Mouse (Mus musculus) MEL (cell line): ENCODE data around the gene Arhgap35. TPM values are rescaled to one million over a fixed set of nuclear protein-coding genes. Genes with fewer than 3 reads are reported as not detected.

Source experiments
- DNase-seq: peaks from one replicate; pipeline ENCODE4 v3.0.0; 2011; ENCODE audit warnings: low read depth, low spot score
- H3K27ac ChIP-seq: 2 replicates; pipeline ENCODE4 v1.5.1; 2012; ENCODE audit warnings: low read depth, mild to moderate bottlenecking, control low read depth, low read length, moderate library complexity; ENCODE audit not compliant: control insufficient read depth
- H3K27me3 ChIP-seq, 2 experiments: fragments of 150-350 bp in 1 of 2; sonication (generic) in 1 of 2; 2 replicates each; pipeline ENCODE4 v1.6.1; 2012; ENCODE audit warnings: low read length in 2 of 2, mild to moderate bottlenecking in 2 of 2, improper control_type of control experiment in 1 of 2, moderate library complexity in 1 of 2; ENCODE audit not compliant: insufficient read depth in 2 of 2, control insufficient read depth in 1 of 2
- H3K36me3 ChIP-seq, 2 experiments: 2 replicates each; pipeline ENCODE4 v1.6.1; 2012 to 2014; ENCODE audit warnings: low read length in 2 of 2, improper control_type of control experiment in 1 of 2, inconsistent platforms in 1 of 2, mild to moderate bottlenecking in 1 of 2; ENCODE audit not compliant: insufficient read depth in 2 of 2, control insufficient read depth in 1 of 2
- H3K4me1 ChIP-seq, 2 experiments: fragments of 150-350 bp in 1 of 2; sonication (generic) in 1 of 2; 2 replicates each; pipeline ENCODE4 v1.6.1; 2012; ENCODE audit warnings: low read length in 2 of 2, improper control_type of control experiment in 1 of 2, mild to moderate bottlenecking in 1 of 2; ENCODE audit not compliant: insufficient read depth in 2 of 2, control insufficient read depth in 1 of 2
- H3K4me3 ChIP-seq, 2 experiments: fragments of 150-350 bp in 1 of 2; sonication (generic) in 1 of 2; 2 replicates each; pipeline ENCODE4 v1.5.1; 2012; ENCODE audit warnings: low read depth in 2 of 2, low read length in 2 of 2, mild to moderate bottlenecking in 2 of 2, moderate library complexity in 2 of 2, control low read depth in 1 of 2, improper control_type of control experiment in 1 of 2; ENCODE audit not compliant: control insufficient read depth in 1 of 2, insufficient read depth in 1 of 2
- H3K79me2 ChIP-seq: 2 replicates; pipeline ENCODE4 v1.6.1; 2012; ENCODE audit warnings: mild to moderate bottlenecking, low read length, moderate library complexity; ENCODE audit not compliant: control insufficient read depth, poor library complexity, insufficient read depth
- H3K9ac ChIP-seq: 2 replicates; pipeline ENCODE4 v1.6.1; 2012; ENCODE audit warnings: low read depth, mild to moderate bottlenecking, control low read depth, low read length, moderate library complexity; ENCODE audit not compliant: control insufficient read depth, poor library complexity, severe bottlenecking
- H3K9me3 ChIP-seq: fragments of 150-350 bp; sonication (generic); replicated peaks from 2 replicates; pipeline ENCODE4 v1.6.1; 2012; ENCODE audit warnings: mild to moderate bottlenecking, low read length, improper control_type of control experiment, moderate library complexity; ENCODE audit not compliant: insufficient read depth
- BHLHE40 ChIP-seq: IDR thresholded peaks from 2 replicates; pipeline ENCODE4 v1.6.1; 2012; ENCODE audit warnings: low read depth, mild to moderate bottlenecking, inconsistent platforms, low read length, improper control_type of control experiment, borderline replicate concordance
- CHD1 ChIP-seq: IDR thresholded peaks from 2 replicates; pipeline ENCODE4 v1.6.1; 2012; ENCODE audit warnings: low read depth, mild to moderate bottlenecking, inconsistent platforms, low read length, improper control_type of control experiment
- CHD2 ChIP-seq: IDR thresholded peaks from 2 replicates; pipeline ENCODE4 v1.6.1; 2011; ENCODE audit warnings: low read length, improper control_type of control experiment
- CTCF ChIP-seq, 3 experiments: IDR thresholded peaks in 2 of 3; conservative IDR thresholded peaks in 1 of 3; 2 replicates each; pipeline ENCODE4 v1.5.1; 2011 to 2012; ENCODE audit warnings: low read length in 3 of 3, low read depth in 2 of 3, mild to moderate bottlenecking in 2 of 3, improper control_type of control experiment in 1 of 3, inconsistent platforms in 1 of 3, mixed read lengths in 1 of 3, moderate library complexity in 1 of 3; ENCODE audit not compliant: control insufficient read depth in 1 of 3, insufficient read depth in 1 of 3, poor library complexity in 1 of 3, severe bottlenecking in 1 of 3
- E2F4 ChIP-seq: IDR thresholded peaks from 2 replicates; pipeline ENCODE4 v1.6.1; 2011; ENCODE audit warnings: low read depth, low read length, improper control_type of control experiment, borderline replicate concordance
- ELF1 ChIP-seq: IDR thresholded peaks from 2 replicates; pipeline ENCODE4 v1.6.1; 2014; ENCODE audit warnings: low read depth, mild to moderate bottlenecking, inconsistent platforms, low read length, improper control_type of control experiment, moderate library complexity
- EP300 ChIP-seq, 2 experiments: IDR thresholded peaks; 2 replicates each; pipeline ENCODE4 v1.6.1; 2011; ENCODE audit warnings: improper control_type of control experiment in 2 of 2, low read length in 2 of 2, low read depth in 1 of 2, mild to moderate bottlenecking in 1 of 2
- ETS1 ChIP-seq: IDR thresholded peaks from 2 replicates; pipeline ENCODE4 v1.6.1; 2012; ENCODE audit warnings: low read depth, mild to moderate bottlenecking, inconsistent platforms, low read length, improper control_type of control experiment, moderate library complexity
- GABPA ChIP-seq: IDR thresholded peaks from 2 replicates; pipeline ENCODE4 v1.6.1; 2012; ENCODE audit warnings: low read depth, mild to moderate bottlenecking, inconsistent platforms, low read length, improper control_type of control experiment, moderate library complexity
- GATA1 ChIP-seq: IDR thresholded peaks from 2 replicates; pipeline ENCODE4 v1.6.1; 2011; ENCODE audit warnings: low read depth, low read length, improper control_type of control experiment
- HCFC1 ChIP-seq: IDR thresholded peaks from 2 replicates; pipeline ENCODE4 v1.6.1; 2012; ENCODE audit warnings: low read depth, mild to moderate bottlenecking, inconsistent platforms, low read length, improper control_type of control experiment, moderate library complexity
- JUND ChIP-seq: IDR thresholded peaks from 2 replicates; pipeline ENCODE4 v1.6.1; 2011; ENCODE audit warnings: low read depth, mild to moderate bottlenecking, improper control_type of control experiment, low read length
- KAT2A ChIP-seq: conservative IDR thresholded peaks from 2 replicates; pipeline ENCODE4 v1.6.1; 2012; ENCODE audit warnings: low read depth, low read length, improper control_type of control experiment, inconsistent platforms
- MAFK ChIP-seq: IDR thresholded peaks from 2 replicates; pipeline ENCODE4 v1.6.1; 2011; ENCODE audit warnings: low read depth, mild to moderate bottlenecking, low read length, improper control_type of control experiment, borderline replicate concordance
- MAX ChIP-seq: IDR thresholded peaks from 2 replicates; pipeline ENCODE4 v1.6.1; 2011; ENCODE audit warnings: low read length, improper control_type of control experiment
- MAZ ChIP-seq: IDR thresholded peaks from 2 replicates; pipeline ENCODE4 v1.6.1; 2012; ENCODE audit warnings: low read depth, mild to moderate bottlenecking, inconsistent platforms, low read length, improper control_type of control experiment
- MEF2A ChIP-seq: IDR thresholded peaks from 2 replicates; pipeline ENCODE4 v1.6.1; 2014; ENCODE audit warnings: low read depth, mild to moderate bottlenecking, inconsistent platforms, low read length, improper control_type of control experiment; ENCODE audit not compliant: poor library complexity, insufficient replicate concordance, severe bottlenecking; ENCODE audit errors: extremely low read depth
- MXI1 ChIP-seq: IDR thresholded peaks from 2 replicates; pipeline ENCODE4 v1.6.1; 2011; ENCODE audit warnings: mild to moderate bottlenecking, low read depth, low read length, improper control_type of control experiment
- MYB ChIP-seq: IDR thresholded peaks from 2 replicates; pipeline ENCODE4 v1.6.1; 2011; ENCODE audit warnings: mild to moderate bottlenecking, low read depth, low read length, improper control_type of control experiment
- MYC ChIP-seq: IDR thresholded peaks from 2 replicates; pipeline ENCODE4 v1.6.1; 2011; ENCODE audit warnings: low read depth, mild to moderate bottlenecking, low read length, improper control_type of control experiment, moderate library complexity
- NELFE ChIP-seq: IDR thresholded peaks from 2 replicates; pipeline ENCODE4 v1.6.1; 2011; ENCODE audit warnings: low read depth, low read length, improper control_type of control experiment
- NRF1 ChIP-seq: IDR thresholded peaks from 2 replicates; pipeline ENCODE4 v1.6.1; 2014; ENCODE audit warnings: low read depth, mild to moderate bottlenecking, inconsistent platforms, low read length, improper control_type of control experiment, moderate library complexity; ENCODE audit not compliant: poor library complexity, insufficient read depth, severe bottlenecking
- POLR2A ChIP-seq, 2 experiments: IDR thresholded peaks; 2 replicates each; pipeline ENCODE4 v1.6.1; 2011 to 2012; ENCODE audit warnings: low read length in 2 of 2, mild to moderate bottlenecking in 2 of 2, control low read depth in 1 of 2, improper control_type of control experiment in 1 of 2, low read depth in 1 of 2, moderate library complexity in 1 of 2; ENCODE audit not compliant: control insufficient read depth in 1 of 2, insufficient read depth in 1 of 2, poor library complexity in 1 of 2
- POLR2AphosphoS2 ChIP-seq: IDR thresholded peaks from 2 replicates; pipeline ENCODE4 v1.6.1; 2011; ENCODE audit warnings: low read length, improper control_type of control experiment
- POLR2AphosphoS5 ChIP-seq: IDR thresholded peaks from 2 replicates; pipeline ENCODE4 v1.6.1; 2012; ENCODE audit warnings: low read depth, borderline replicate concordance, mild to moderate bottlenecking, inconsistent platforms, low read length, moderate library complexity, mixed read lengths
- RAD21 ChIP-seq: IDR thresholded peaks from 2 replicates; pipeline ENCODE4 v1.6.1; 2011; ENCODE audit warnings: mild to moderate bottlenecking, low read depth, low read length, improper control_type of control experiment
- RCOR1 ChIP-seq: IDR thresholded peaks from 2 replicates; pipeline ENCODE4 v1.6.1; 2012; ENCODE audit warnings: low read depth, mild to moderate bottlenecking, inconsistent platforms, low read length, improper control_type of control experiment
- SIN3A ChIP-seq: IDR thresholded peaks from 2 replicates; pipeline ENCODE4 v1.6.1; 2012; ENCODE audit warnings: low read length, improper control_type of control experiment, inconsistent platforms
- SMC3 ChIP-seq: IDR thresholded peaks from 2 replicates; pipeline ENCODE4 v1.6.1; 2011; ENCODE audit warnings: low read depth, low read length, improper control_type of control experiment
- TAL1 ChIP-seq: IDR thresholded peaks from 2 replicates; pipeline ENCODE4 v1.6.1; 2012; ENCODE audit warnings: mild to moderate bottlenecking, inconsistent platforms, low read length, moderate library complexity, mixed read lengths
- TBP ChIP-seq: IDR thresholded peaks from 2 replicates; pipeline ENCODE4 v1.8.0; 2011; ENCODE audit warnings: low read depth, low read length, improper control_type of control experiment
- TCF12 ChIP-seq: IDR thresholded peaks from 2 replicates; pipeline ENCODE4 v1.6.1; 2014; ENCODE audit warnings: low read depth, mild to moderate bottlenecking, inconsistent platforms, low read length, improper control_type of control experiment, moderate library complexity
- UBTF ChIP-seq: IDR thresholded peaks from 2 replicates; pipeline ENCODE4 v1.6.1; 2012; ENCODE audit warnings: low read depth, mild to moderate bottlenecking, inconsistent platforms, low read length, improper control_type of control experiment, moderate library complexity, borderline replicate concordance; ENCODE audit not compliant: insufficient read depth
- USF1 ChIP-seq: IDR thresholded peaks from 2 replicates; pipeline ENCODE4 v1.6.1; 2014; ENCODE audit warnings: low read depth, mild to moderate bottlenecking, inconsistent platforms, low read length, improper control_type of control experiment, moderate library complexity
- USF2 ChIP-seq, 2 experiments: IDR thresholded peaks; 2 replicates each; pipeline ENCODE4 v1.6.1; 2011 to 2012; ENCODE audit warnings: improper control_type of control experiment in 2 of 2, low read length in 2 of 2, borderline replicate concordance in 1 of 2, inconsistent platforms in 1 of 2, low read depth in 1 of 2, mild to moderate bottlenecking in 1 of 2; ENCODE audit not compliant: insufficient read depth in 1 of 2
- ZC3H11A ChIP-seq: IDR thresholded peaks from 2 replicates; pipeline ENCODE4 v1.6.1; 2012; ENCODE audit warnings: low read depth, mild to moderate bottlenecking, inconsistent platforms, low read length, improper control_type of control experiment
- ZKSCAN1 ChIP-seq: IDR thresholded peaks from 2 replicates; pipeline ENCODE4 v1.6.1; 2012; ENCODE audit warnings: low read depth, mild to moderate bottlenecking, inconsistent platforms, low read length, improper control_type of control experiment, moderate library complexity
- ZNF384 ChIP-seq: IDR thresholded peaks from 2 replicates; pipeline ENCODE4 v1.6.1; 2012; ENCODE audit warnings: low read depth, mild to moderate bottlenecking, inconsistent platforms, low read length, improper control_type of control experiment
- polyA plus RNA-seq, 2 experiments: library from polyadenylated mRNA; stranded (reverse) in 1 of 2; unstranded in 1 of 2; fragments of >175 nt in 1 of 2; fragments of >200 nt in 1 of 2; gene quantifications; 2 replicates each; pipeline versions ENCODE4 v1.2.1 to v1.2.4; 2012; ENCODE audit warnings: low replicate concordance in 2 of 2, low read depth in 1 of 2; ENCODE audit not compliant: insufficient read length in 2 of 2, insufficient read depth in 1 of 2, missing spikeins in 1 of 2
- total RNA-seq: library from RNA; depleted of rRNA; stranded (reverse); fragments of 300-350 nt; gene quantifications from 2 replicates; pipeline ENCODE4 v1.2.3, GENCODE M21; 2012

The Arhgap35 gene
- total and polyA plus RNA-seq, 3 experiments = 7.4 to 13.4 TPM; not detected in 1

DNA sequence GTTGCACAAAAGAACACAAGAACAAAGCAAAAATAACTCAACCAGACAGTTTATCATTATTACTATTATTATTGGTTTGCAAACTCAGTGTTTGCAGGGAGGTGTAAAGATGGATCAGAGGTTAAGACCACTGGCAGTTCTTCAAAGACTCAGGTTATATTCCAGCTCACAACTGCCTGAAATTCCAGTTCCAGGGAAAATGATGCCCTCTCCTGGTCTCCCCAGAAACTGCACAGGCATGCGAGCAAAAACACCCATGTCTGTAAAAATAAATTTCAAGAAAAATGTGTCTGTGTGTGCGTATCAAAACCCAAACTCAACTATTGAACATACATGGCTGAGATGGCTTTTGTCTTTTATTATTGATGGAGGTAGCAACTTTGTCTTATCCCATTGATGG is 2.3 kb upstream of the Arhgap35 start:
- H3K27me3 ChIP-seq = no peaks in the 10 kb centered on the region
- H3K79me2 ChIP-seq = peaks cover 14% of the 10 kb centered on the region
- H3K9ac ChIP-seq = no peak overlapping the region
- H3K36me3 ChIP-seq = peaks cover 0 to 9% of the 10 kb centered on the region in 2 experiments; a peak in 2 of 4 replicates
- no peak overlapping the region for H3K4me3 ChIP-seq
- H3K4me1 ChIP-seq = peaks cover 10 to 21% of the 10 kb centered on the region in 2 experiments
- peak; percentile 60 for DNase-seq
- no peaks in the 10 kb centered on the region for H3K9me3 ChIP-seq
- no peak overlapping the region for H3K27ac ChIP-seq
- no peak for TF ChIP-seq CHD2
- TF ChIP-seq MYC = no peak
- no peak for TF ChIP-seq NELFE
- TF ChIP-seq POLR2A (IDR thresholded peaks at IDR 0.05; ENCODE audit: control insufficient read depth in 1 of 2, insufficient read depth in 1 of 2, low read depth in 1 of 2, low read length in 2 of 2, poor library complexity in 1 of 2) = no peak
- TF ChIP-seq GATA1 = no peak
- TF ChIP-seq SIN3A = peak; percentile 40; the same call in 1 of the 2 replicates
- TF ChIP-seq TAL1 = no peak
- no peak for TF ChIP-seq USF1
- no peak for TF ChIP-seq ZKSCAN1
- no peak for TF ChIP-seq BHLHE40
- TF ChIP-seq ETS1 = no peak
- no peak for TF ChIP-seq MEF2A
- peak; percentile 62 to 79 (median 76) for TF ChIP-seq CTCF (IDR thresholded peaks at IDR 0.05 in 2 of 3, conservative IDR thresholded peaks at IDR 0.05 in 1 of 3; ENCODE audit: control insufficient read depth in 1 of 3, insufficient read depth in 1 of 3, low read depth in 2 of 3, low read length in 3 of 3, poor library complexity in 1 of 3, severe bottlenecking in 1 of 3)
- no peak for TF ChIP-seq TBP
- no peak for TF ChIP-seq NRF1
- TF ChIP-seq MAX = no peak
- TF ChIP-seq EP300 (IDR thresholded peaks at IDR 0.05; ENCODE audit: low read depth in 1 of 2, low read length in 2 of 2) = no peak
- no peak for TF ChIP-seq CHD1
- no peak for TF ChIP-seq GABPA
- no peak for TF ChIP-seq ZNF384
- peak; percentile 64; the same call in 1 of the 2 replicates for TF ChIP-seq ZC3H11A
- no peak for TF ChIP-seq MXI1
- TF ChIP-seq ELF1 = no peak
- no peak for TF ChIP-seq MAZ
- TF ChIP-seq POLR2AphosphoS5 = no peak
- TF ChIP-seq JUND = no peak
- no peak for TF ChIP-seq KAT2A
- TF ChIP-seq RCOR1 = no peak
- TF ChIP-seq TCF12 = no peak
- no peak for TF ChIP-seq POLR2AphosphoS2
- peak; percentile 73 for TF ChIP-seq SMC3
- TF ChIP-seq RAD21 = peak; percentile 70
- TF ChIP-seq MYB = no peak
- TF ChIP-seq E2F4 = no peak
- no peak for TF ChIP-seq HCFC1
- no peak for TF ChIP-seq MAFK
- no peak for TF ChIP-seq UBTF
- TF ChIP-seq USF2 (IDR thresholded peaks at IDR 0.05; ENCODE audit: borderline replicate concordance in 1 of 2, insufficient read depth in 1 of 2, low read depth in 1 of 2, low read length in 2 of 2) = no peak
